Mouse (Mus musculus) heart, adult 8-10 months (tissue): ENCODE measurements around the gene Tia1. TPM values are rescaled to one million over a fixed set of nuclear protein-coding genes. Genes with fewer than 3 reads are reported as not detected.
A peak's percentile ranks its signal among the peaks of the same experiment; 100 is the strongest.
"Not testable (repeated sequence)": the region's sequence is repeated elsewhere in the genome, so short reads cannot be mapped to it uniquely, and the experiment has no call there.

Source experiments
- DNase-seq: peaks from one replicate; pipeline ENCODE4 v3.0.0; 2022; ENCODE audit warnings: low spot score
- total RNA-seq, 4 experiments: library from RNA; stranded (reverse); gene quantifications; 2 replicates each; pipeline ENCODE4 v1.2.4; 2022

Gene Tia1
- 10 to 100 TPM; 16.3 to 20.2 (median 17.6) TPM for total RNA-seq

DNA sequence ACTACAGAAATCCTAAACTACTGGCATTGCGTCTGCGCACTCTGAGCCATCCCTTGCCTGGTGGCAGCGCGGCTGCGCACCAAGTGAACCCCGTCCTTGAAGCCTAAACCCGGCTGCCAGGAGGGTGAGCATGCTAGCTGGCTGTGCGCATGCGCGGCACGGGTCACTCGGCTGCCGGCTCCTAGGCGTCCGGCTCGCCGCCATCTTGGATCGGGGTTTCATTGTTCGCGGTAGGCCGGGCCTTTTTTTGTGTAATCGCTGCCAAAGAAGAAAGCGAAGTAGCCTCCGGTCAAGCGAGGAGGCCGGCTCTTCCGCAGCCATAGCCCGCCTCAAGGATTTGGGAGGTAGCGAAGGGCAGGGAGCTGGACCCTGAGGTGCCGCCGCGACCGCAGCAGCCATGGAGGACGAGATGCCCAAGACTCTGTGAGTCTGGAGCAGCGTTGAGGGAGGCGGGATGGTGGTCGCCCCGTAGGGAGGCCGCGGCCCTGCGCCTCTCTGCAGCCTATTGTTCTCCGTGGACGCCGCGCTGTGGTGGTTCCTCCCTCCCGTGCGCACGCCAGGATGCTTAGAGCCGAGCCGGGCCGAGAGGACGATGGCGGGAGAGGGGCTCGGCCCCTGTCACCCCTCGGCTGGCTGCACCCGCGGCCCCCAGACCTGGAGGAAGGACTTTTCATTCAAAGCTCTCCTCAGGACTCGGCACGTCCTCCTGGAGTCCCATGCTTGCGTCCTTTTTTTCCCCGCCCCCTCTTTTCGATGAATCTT lies at the start of gene Tia1:
Tia1 (plus strand) TSS at position 120 of the 762 bp plus-strand sequence.
- peak; percentile 97 for DNase-seq

DNA sequence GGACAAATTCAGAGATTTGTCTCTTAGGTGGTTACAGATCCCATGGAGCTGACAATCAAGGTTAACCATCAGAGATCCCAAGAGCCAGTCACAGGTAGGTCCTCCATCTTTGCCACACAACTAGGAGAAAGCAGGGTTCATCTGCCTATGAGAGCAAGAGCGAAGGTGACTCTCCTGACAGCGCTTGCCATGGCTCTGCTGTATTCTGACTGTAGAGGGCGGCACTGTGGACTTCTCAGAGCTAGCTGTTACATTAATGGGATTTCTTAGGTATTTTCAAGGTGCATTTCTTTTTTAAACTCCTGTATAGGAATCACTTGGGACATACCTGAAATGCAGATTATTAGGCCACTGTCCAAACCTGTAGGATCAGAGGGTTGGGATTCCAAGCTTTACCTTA lies 49.1 kb upstream of the Tia1 start:
- DNase-seq: no peak

DNA sequence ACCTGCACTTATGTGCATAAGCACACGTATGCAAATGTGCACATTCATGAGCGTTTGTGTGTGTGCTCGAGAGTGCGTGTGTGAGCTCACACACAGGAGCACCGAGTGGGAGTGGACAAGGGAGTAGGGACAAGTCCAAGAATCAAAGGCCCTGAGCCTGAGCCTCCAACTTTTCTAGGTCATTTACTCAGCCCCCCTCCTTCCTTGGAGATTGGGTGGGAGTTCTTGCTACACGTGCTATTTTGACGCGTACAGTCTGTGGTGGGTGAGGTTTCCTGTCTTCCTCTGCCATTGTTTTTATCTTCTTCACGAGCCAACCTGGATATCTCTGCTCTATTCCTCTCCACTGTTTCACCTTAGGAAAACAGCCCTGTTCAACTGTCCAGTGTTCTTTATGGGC lies 47.1 kb upstream of the Tia1 start:
- no peak for DNase-seq

DNA sequence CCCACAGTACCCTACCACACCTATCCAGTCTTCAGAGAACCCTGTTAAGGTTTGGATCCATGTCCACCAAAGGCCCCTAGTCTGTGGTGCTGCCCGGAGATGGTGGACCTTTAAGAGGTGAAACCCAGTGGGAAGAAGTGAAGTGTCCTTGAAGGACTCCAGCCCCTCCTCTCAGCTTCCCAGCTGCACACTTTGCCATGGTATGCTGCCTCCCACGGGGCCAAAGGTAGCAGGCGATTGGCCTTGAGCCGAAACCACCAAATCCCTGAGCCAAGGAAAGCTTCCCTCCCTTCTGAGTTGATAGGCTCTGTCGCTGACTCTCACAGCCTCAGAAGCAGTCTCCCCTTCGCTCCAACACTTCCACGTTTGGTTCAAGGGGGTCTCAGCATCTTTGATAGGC lies 43.3 kb upstream of the Tia1 start:
- DNase-seq: no peak

DNA sequence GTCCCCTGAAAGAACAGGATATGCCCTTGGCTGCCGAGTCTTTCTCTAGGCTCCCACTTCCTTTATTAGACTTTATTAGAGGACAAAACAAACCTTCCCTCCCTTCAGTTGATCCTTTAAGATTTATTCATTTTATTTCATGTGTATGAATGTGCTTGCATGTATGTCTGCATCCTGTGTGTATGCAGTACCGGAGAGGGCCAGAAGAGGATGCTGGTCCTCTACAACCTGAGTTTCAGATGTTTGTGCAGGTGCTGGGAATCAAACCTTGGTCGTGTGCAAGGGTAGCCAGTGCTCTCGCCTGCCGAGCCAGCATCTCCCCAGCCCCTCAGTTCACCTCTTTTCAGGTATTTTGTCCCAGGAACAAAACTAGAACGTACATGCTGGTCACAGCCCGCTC lies 42.6 kb upstream of the Tia1 start:
- DNase-seq: no peak

DNA sequence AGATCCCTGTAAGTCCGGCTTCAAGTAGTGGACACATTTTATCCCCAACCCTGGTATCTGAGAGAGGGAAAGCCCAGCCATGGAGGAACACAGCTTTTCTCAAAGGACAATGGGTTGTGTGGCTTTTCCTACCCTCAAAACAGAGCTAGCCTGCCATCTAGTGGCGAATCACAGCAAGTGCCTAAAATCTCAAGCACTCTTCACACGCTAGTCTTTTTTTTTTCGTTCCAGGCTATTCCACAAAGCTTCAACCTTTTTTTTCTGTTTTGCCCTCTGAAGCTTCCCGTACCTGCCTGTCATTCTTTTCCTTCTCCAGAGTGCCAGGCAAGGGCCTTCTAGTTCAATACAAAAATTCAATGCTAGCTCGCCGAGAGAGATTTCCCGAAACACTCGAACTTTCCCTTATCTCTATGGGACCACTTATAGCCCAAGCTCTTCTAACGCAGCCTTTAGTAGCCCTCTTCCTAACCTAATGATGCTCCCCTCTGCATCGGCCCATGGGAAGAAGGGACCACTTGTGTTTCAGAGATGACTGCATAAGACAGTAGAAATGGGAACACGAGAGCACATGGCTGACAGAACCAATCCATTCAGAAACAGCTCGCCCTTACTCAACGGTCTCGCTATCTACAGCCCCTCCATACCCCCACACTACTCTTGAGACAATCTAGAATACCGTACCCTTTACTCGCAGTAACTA lies 39.4 kb upstream of the Tia1 start:
- peak; percentile 80 for DNase-seq

DNA sequence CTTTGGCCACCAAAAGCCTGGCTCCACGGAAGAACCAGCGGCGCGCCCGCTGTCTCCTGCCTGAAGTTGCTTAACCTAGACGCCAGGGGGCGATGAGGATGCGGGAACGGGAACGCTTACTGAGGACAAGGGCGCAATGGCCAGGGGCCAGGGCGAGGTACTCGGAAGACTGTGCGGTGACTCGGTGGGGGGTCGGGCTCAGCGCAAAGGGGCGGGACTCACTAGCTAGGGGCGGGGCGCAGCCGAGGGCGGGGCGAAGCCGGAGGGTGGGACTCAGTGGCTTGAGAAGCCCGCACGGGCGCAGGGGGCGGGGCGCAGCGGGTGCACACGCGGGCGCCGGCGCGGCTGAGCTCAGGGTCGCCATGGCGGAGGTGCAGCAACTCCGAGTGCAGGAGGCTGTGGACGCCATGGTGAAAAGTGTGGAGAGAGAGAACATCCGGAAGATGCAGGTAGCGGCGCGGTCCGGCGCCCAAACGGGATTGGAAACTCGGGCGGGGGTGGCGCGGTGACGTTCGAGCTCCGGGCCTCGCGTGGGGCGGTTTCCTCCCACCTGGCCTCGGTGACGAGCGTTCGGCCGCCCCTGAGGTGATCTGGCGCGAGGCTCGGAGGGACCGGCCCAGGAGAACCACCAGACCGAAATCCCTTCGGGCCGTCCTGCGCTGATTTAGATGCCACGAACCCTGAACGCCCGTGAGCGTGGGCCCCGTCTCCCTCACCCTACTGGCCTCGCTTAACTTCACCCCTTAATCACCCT lies 38.5 kb upstream of the Tia1 start, which contains the start of gene Fam136a:
Fam136a (plus strand) TSS at position 276 of the 754 bp plus-strand sequence.
- peak; percentile 92 for DNase-seq

DNA sequence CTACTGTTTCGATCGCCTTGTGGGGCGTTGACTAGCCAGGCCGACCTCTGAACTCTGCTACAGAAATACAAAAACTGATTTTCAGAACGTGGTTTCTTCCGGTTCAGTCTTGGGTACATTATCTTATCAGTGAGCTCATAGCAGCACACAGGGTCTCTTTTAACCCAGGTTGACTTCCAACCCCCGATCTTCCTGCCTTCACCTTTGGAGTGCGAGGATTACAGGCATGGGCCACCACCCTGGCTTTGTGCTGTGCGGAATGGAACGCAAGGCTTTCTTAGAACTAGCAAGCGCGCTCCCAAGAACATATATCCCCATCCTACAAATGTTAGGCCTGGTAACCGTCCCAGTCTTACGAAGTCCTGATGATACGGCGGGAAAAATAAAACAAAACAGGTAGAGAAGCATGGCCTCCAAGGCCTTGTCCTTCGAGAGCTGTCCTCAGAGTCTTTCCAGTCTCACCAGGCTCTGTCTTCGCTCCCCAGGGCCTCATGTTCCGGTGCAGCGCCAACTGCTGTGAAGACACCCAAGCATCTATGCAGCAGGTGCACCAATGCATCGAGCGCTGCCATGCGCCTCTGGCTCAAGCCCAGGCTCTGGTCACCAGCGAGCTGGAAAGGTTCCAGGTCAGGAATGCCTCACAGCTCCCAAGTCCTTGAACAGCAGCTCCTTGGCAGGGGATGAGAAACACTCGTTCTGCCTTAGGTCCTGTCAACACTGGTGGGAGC lies 37.7 kb upstream of the Tia1 start:
- peak; percentile 41 for DNase-seq

DNA sequence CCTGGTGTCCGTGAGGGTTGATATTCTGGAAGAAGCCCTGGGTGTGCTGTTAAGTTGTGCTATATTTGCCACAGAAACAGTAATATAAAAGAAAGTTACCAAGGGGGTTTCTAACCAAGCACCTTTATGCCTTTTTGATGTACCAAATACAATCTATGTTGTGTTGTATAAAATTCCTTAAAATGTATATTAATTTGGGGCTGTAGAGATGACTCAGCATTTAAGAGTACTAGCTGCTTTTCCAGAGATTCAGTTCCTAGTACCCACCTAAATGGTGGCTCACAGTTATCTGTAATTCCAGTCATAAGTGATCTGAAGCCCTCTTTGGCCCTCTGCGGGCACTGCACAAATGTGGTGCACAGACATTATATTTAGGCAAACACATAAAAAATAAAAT lies 37.2 kb upstream of the Tia1 start:
- DNase-seq: no peak

DNA sequence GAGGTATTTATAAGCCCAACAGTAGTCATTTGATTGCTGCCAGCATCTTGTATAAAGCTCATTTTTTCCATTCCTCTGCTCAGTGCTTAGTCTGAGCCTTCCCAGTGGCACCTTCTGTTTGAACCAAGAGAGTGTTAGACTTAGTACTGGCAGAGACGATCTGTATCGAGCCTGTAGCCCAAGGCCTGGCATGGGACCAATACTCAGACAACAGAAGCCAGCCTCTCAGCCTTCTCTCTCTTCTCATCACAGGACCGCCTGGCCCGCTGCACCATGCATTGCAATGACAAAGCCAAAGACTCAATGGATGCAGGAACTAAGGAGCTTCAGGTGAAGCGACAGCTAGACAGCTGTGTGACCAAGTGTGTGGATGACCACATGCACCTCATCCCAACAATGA lies 35.5 kb upstream of the Tia1 start:
- no peak for DNase-seq

DNA sequence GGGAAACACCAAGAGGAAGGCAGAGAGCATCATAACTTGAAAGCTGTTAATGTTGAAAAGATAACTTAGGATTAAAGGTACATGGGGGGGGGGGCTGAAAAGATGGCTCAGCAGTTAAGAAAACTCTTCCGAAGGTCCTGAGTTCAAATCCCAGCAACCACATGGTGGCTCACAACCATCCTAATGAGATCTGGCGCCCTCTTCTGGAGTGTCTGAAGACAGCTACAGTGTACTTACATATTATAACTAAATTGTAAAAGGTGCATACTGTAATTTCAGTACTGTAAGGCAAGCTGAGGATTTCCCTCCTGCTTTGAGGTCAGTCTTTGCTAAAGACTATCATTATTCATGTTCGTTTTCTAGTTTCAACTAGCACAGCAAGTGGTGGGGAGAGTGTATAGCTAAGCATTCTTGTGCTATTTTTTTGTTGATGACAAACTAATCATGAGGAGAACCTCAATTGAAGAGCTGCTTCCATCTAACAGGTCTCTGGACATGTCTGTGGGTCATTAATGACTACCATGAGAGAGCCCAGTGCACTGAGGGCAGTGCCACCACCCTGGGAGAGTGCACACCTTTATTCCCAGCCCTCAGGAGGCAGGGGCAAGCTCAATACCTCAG lies 33.8 kb upstream of the Tia1 start:
- DNase-seq: no peak

DNA sequence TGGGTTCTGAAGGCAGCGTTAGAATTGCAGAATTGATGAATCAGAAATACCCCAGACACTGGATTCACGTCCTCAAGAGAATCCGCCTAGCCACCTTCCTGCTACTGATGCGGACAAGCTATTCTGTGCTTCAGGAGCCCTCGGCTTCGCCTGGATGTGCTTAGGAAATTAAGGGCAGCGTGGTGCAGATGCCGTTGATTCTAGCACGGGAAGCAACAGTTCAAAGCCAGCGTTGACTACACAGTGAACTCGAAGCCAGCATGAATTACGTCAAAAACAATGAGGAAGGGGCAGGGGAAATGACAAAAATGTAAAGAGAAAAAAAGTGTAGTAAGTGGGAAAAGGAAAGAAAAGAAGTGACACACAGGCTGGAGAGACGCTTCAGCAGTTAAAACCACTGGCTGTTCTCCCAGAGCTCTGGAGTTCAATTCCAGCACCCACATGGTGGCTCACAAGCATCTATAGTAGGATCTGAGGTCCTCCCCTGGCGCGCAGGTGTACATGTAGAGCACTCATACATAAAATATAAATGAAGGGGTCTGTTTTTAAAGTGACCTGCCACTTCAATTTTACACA lies 33.2 kb upstream of the Tia1 start, which contains the start of gene Snrpg:
Snrpg (plus strand) TSS at position 541 of the 576 bp plus-strand sequence.
- DNase-seq: no peak

DNA sequence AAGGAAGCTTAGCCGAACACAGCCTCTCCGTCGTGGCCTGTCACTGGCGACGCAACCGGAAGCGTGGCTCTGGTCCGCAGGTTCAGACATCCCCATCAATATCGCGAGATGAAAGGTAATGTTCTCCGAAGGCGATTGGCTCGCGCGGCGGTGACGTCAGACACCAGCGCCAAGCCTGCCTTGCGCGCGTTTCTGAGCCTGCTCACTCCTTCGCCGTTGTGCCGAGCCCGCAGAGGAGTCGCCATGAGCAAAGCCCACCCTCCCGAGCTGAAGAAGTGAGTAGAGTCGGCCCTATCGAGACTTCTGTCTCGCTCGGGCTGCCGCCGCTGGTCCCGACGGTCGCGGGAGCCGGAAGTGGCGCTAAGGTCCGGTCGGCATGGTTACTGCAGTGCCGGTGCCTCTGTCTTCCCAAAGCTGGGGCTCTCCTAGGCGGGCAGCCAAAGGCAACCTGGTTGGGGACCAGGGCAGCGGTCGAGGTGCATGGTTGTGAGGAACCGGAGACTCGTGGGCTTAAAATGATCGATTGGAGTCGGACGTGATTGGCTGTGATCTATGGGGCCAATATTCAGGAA lies 32.6 kb upstream of the Tia1 start:
- DNase-seq: peak; percentile 96

DNA sequence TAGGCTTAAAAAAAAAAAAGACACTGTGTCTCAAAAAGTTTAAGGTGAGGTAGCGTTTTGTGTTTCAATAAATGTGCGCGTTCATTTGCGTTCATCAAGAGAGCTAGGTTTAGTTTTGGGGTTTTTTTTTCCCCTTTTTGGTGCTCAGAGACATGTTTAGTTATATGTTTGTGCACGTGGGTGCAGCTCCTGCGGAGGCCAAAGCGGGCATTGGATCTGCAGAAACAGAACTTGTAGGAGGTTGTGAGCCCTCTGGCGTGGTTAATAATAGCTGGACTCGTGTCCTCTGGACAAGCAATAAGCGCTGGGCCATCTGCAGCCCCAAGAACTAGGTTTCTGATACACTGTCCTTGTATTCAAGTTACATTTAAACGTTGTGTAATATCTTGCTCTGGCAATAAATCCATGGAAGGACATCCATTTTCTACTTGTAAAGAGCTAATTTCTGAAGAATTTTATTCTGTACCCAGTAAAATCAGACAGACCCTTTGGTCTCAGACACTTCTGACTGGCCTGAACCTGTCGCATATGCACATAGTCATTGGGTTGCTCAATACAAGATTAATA lies 32.0 kb upstream of the Tia1 start:
- DNase-seq: no peak

DNA sequence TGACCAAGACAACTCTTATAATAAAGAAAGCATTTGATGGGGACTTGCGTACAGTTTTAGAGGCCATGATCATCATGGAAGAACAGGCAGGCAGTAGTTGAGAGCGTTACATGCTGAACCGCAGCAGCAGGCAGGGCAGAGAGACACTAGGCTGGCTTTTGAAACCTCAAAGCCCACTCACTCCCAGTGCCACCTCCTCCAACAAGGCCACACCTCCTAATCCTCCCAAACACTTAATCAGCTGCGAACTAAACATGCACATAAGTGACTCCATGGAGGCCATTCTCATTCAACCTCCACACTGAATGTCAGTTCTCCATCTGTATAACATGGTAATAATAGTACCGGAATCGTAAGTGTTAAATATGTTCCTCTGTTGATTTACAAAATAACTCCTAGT lies 30.5 kb upstream of the Tia1 start:
- DNase-seq: no peak

DNA sequence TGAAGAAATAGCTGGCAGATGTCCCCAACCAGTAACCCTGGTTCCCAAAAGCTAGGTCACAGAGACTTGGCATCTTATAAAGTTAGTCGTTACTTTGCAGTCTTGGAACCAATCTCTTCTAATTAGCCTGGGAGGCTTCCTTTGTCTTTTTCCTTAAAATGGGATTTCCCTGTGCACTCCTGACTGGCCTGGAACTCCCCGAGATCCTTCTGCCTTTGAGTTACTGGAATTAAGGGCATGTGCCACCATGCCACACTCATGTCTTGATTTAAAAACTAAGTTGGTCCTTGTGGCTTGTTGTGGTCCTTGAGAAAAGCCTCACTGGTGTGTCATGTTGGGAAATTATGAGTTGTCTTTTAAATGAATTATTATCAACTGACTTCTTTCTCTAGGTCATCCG lies 25.7 kb upstream of the Tia1 start:
- no peak for DNase-seq

DNA sequence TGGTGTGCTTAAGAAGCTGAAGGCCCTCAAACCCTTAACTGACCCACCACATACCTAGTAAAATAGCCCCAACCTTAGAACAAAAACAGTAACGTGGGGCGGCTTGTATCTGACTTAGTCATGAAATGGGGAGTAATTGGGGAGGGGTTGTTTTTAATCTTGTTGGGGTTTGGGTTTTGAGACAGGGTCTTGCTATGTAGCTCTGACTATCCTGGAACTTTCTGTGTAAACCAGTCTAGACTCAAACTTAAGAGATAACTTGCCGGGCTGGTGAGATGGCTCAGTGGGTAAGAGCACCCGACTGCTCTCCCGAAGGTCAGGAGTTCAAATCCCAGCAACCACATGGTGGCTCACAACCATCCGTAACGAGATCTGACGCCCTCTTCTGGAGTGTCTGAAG lies 23.9 kb upstream of the Tia1 start:
- DNase-seq: not testable (repeated sequence)

DNA sequence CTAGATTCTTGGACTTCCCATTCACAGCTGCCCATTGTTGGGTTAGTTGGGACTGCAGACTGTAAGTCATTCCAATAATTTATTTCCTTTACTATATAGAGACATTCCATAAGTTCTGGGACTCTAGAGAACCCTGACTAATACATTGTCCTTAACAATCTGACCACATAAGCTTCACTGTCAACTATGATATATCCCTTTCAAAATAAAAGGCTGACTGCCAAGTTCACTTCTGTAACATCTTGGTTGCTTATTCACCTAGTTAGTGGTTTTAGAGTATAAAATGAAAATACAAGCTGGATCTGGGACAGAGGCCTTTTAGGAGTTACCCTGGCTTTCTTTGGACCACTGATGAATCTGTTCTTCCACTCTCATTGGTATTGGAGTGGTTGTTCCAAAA lies 21.5 kb upstream of the Tia1 start:
- DNase-seq: no peak

DNA sequence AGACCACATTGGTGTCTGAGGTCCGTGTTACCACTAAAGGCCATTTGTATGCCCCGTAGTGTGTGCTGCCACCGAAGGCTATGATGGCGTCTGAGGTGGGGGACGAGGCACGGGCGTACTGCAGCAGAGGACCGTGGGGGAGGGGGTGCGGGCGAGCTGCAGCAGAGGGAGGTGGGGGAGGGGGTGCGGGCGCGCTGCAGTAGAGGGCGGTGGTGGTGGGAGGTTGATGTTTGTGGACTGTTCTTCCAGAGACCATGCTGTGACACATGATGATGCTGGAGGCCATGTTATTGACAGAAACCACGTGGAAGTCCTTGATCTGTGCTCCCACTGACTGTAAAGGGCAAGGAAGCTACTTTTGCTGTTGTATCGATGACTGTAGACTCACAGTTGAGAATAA lies 20.6 kb upstream of the Tia1 start:
- DNase-seq: no peak

DNA sequence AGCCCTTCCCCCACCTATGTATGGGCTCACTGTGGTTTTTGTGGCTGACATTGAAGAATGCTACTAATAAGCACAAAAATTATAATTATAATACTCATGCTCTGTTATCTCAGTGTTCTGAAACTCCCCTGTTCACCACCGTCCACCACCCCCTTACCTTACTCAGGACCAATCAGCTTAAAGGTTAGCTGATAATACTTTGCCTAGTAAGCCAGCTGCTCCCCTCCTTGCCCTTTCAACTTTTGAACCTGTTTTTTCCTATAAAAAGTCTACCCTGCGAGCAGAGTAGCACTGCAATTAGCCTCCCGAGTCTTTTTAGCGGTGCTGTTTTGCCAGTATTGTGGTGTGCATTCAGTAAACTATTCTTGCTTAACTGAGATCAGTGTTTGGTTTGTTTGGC lies 19.3 kb upstream of the Tia1 start:
- DNase-seq: no peak
